Mouse (Mus musculus) liver, embryonic 11.5 days (tissue): ENCODE results near the gene Iqch. TPM values are rescaled to one million over a fixed set of nuclear protein-coding genes. Genes with fewer than 3 reads are reported as not detected.

ENCODE experiments used
- ATAC-seq: fragments of 200-750 bp; cut with Nextera tagmentation; replicated peaks from 2 replicates; pipeline ENCODE4 v1.8.0; 2017; ENCODE audit warnings: moderate number of reproducible peaks, mild to moderate bottlenecking, moderate TSS enrichment, moderate library complexity; ENCODE audit not compliant: low FRiP score
- DNase-seq: peaks from one replicate; pipeline ENCODE4 v3.0.0-alpha.2; 2017; ENCODE audit warnings: low spot score
- H3K27ac ChIP-seq: fragments of 300-500 bp; sonication (generic); 2 replicates; pipeline ENCODE4 v1.5.1; 2014; ENCODE audit warnings: mild to moderate bottlenecking, low read depth, low read length, control low read depth
- H3K27me3 ChIP-seq: fragments of 300-500 bp; sonication (generic); replicated peaks from 2 replicates; pipeline ENCODE4 v1.6.1; 2014; ENCODE audit warnings: low read length, mixed read lengths; ENCODE audit not compliant: control insufficient read depth, insufficient read depth
- H3K36me3 ChIP-seq: fragments of 300-500 bp; sonication (generic); 2 replicates; pipeline ENCODE4 v1.6.1; 2014; ENCODE audit warnings: mild to moderate bottlenecking, low read length, moderate library complexity, mixed read lengths; ENCODE audit not compliant: control insufficient read depth, insufficient read depth
- H3K4me1 ChIP-seq: fragments of 300-500 bp; sonication (generic); replicated peaks from 2 replicates; pipeline ENCODE4 v1.6.1; 2014; ENCODE audit warnings: low read length, mixed read lengths; ENCODE audit not compliant: control insufficient read depth, insufficient read depth
- H3K4me2 ChIP-seq: fragments of 300-500 bp; sonication (generic); 2 replicates; pipeline ENCODE4 v1.6.1; 2014; ENCODE audit warnings: mild to moderate bottlenecking, control low read depth, moderate library complexity
- H3K4me3 ChIP-seq: fragments of 300-500 bp; sonication (generic); 2 replicates; pipeline ENCODE4 v1.5.1; 2014; ENCODE audit warnings: low read depth, low read length, control low read depth
- H3K9ac ChIP-seq: fragments of 300-500 bp; sonication (generic); 2 replicates; pipeline ENCODE4 v1.6.1; 2014; ENCODE audit warnings: low read depth, low read length, control low read depth
- H3K9me3 ChIP-seq: fragments of 300-500 bp; sonication (generic); 2 replicates; pipeline ENCODE4 v1.6.1; 2016; ENCODE audit warnings: low read length, inconsistent platforms, mixed read lengths; ENCODE audit not compliant: control insufficient read depth
- WGBS: fragments of 180-500 bp; shearing (Covaris S2); extraction: QIAGEN DNeasy Blood & Tissue Kit; methylation state at CpG from one replicate; pipeline ENCODE4 v1.1.7; 2014; 5-methylcytosine and 5-hydroxymethylcytosine counted together
- polyA plus RNA-seq: library from polyadenylated mRNA; unstranded; fragments of >200 nt; fragmentation: Nextera tagmentation; extraction: Ambion mirVana; gene quantifications from 2 replicates; pipeline ENCODE4 v1.2.1, GENCODE M21; 2014

Iqch gene
- polyA plus RNA-seq, 1 experiment from 2014 or later: 0.05 TPM

DNA sequence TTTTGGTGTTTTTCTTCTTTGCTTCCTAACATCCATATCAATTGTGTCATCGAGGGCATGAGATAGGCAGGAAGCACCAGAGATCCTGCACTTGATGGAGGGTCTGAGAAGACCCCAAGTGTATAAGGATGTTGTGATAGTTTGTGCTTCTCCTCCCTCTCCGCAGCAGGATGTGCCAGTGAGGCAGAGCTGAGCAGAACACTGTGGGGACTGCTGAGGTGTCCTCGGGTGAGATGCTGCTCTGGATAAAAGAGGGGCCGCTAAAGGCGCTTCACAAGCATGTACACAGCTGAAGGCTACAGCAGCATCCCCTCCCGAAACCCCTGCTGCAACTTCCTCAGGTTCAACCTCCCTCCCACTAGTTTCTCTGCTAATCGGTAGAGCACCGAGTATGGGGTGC lies 95.2 kb downstream of the Iqch start:
- no peak for ATAC-seq
- no peak overlapping the region for H3K4me2 ChIP-seq
- no peaks in the 10 kb centered on the region for H3K27me3 ChIP-seq
- H3K9me3 ChIP-seq: no peaks in the 10 kb centered on the region
- no peak overlapping the region for H3K9ac ChIP-seq
- no peaks in the 10 kb centered on the region for H3K4me1 ChIP-seq
- no peak for DNase-seq
- H3K36me3 ChIP-seq: no peaks in the 10 kb centered on the region
- H3K4me3 ChIP-seq: no peak overlapping the region
- 61% methylated on average over 8 of the region's 8 CpGs for WGBS
- H3K27ac ChIP-seq: no peak overlapping the region

DNA sequence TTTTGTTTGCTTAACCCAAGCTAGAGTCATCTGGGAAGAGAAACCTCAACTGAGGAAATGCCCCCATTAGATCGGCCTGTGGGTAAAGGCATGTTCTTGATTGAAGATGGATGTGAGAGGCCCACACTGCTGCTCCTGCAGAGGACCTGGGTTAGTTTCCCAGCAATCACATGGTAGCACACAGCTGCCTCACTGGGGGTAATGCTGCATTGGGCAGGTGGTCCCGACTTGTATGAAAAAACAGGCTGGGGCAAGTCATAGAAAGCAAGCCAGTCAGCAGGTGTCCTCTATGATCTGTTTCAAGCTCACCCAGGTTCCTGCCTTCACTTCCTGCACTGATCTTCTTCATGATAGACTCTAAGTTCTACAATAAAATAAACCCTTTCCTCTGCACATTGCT lies 98.4 kb downstream of the Iqch start:
- Histone ChIP-seq H3K9ac (no peak overlapping the region), H3K36me3 (no peaks in the 10 kb centered on the region), H3K4me2 (no peak overlapping the region), H3K27me3 (no peaks in the 10 kb centered on the region), H3K4me3 (no peak overlapping the region), H3K4me1 (no peaks in the 10 kb centered on the region), H3K9me3 (no peaks in the 10 kb centered on the region), H3K27ac (no peak overlapping the region)
- 60% methylated on average over 2 of the region's 2 CpGs for WGBS
- no peak for ATAC-seq
- DNase-seq: no peak

DNA sequence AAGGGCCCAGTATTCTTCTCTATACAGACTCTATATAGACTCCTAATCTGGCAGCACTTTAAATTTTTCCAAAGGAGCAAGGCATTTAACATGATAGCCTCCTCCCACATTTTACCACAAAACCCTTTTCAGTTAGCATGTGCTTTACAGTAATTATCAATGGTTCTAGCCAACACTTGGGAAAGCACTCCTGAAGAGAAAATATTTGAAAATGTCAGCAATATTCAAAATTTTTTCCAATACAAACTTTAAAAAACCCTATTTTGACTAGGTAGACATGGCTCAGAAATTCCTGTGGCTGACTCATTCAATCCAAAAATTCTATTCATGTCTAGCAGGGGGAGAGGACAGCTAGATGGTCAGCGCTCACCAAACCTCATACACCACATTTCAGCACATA lies 100.8 kb downstream of the Iqch start:
- H3K27ac ChIP-seq: no peak overlapping the region
- H3K27me3 ChIP-seq: no peaks in the 10 kb centered on the region
- WGBS: 71% methylated on average over 1 of the region's 1 CpGs
- no peaks in the 10 kb centered on the region for H3K9me3 ChIP-seq
- H3K36me3 ChIP-seq: no peaks in the 10 kb centered on the region
- no peak for ATAC-seq
- no peaks in the 10 kb centered on the region for H3K4me1 ChIP-seq
- no peak overlapping the region for H3K9ac ChIP-seq
- DNase-seq: no peak
- no peak overlapping the region for H3K4me2 ChIP-seq
- no peak overlapping the region for H3K4me3 ChIP-seq

DNA sequence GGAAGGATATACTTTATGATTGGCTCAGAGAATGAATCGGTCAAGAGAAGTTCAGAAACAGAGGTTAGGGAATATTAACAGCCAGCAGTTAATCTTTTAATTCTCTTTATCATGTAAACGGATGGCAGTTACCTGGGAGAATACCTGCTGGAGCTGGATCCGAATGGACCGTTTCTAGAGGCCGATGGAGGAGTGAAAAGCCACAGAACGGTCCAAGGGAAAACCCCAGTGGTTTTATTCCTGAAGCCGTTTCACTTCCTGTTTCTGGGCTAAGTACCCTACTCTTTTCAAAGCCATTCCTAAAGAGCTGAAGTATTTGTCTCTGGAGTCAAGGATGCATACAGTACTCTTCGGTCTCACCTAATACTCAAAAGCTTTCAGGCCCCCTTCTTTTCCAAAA lies 102.4 kb downstream of the Iqch start:
- Histone ChIP-seq H3K27me3 (no peaks in the 10 kb centered on the region), H3K4me3 (no peak overlapping the region), H3K27ac (no peak overlapping the region), H3K4me2 (no peak overlapping the region), H3K9me3 (no peaks in the 10 kb centered on the region), H3K36me3 (no peaks in the 10 kb centered on the region), H3K9ac (no peak overlapping the region), H3K4me1 (peaks cover 7% of the 10 kb centered on the region)
- DNase-seq: no peak
- WGBS: 72% methylated on average over 8 of the region's 8 CpGs
- no peak for ATAC-seq

DNA sequence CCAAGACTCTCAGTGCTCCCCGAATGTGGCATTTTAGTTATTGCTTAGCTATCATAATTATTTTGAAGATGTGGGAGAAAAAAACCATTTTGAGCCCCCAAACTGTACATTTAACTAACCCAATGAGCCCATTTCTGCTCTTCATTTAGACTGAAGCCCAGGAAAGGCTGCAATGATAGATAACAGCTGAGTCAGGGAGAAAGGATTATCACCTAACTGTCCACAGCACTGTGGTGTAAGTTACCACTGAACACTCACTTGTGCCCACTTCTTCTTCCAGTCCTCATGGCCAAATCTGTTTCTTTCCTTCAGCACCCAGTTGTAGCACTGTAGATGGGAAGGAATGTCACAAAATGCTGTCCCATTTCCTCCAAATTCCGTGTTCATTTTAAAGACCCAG lies 106.5 kb downstream of the Iqch start:
- peaks cover 11% of the 10 kb centered on the region for H3K4me1 ChIP-seq
- H3K4me2 ChIP-seq: no peak overlapping the region
- WGBS: 54% methylated on average over 2 of the region's 2 CpGs
- H3K36me3 ChIP-seq: no peaks in the 10 kb centered on the region
- no peak overlapping the region for H3K27ac ChIP-seq
- H3K27me3 ChIP-seq: no peaks in the 10 kb centered on the region
- DNase-seq (no peak), ATAC-seq (no peak)
- no peaks in the 10 kb centered on the region for H3K9me3 ChIP-seq
- no peak overlapping the region for H3K4me3 ChIP-seq
- no peak overlapping the region for H3K9ac ChIP-seq

DNA sequence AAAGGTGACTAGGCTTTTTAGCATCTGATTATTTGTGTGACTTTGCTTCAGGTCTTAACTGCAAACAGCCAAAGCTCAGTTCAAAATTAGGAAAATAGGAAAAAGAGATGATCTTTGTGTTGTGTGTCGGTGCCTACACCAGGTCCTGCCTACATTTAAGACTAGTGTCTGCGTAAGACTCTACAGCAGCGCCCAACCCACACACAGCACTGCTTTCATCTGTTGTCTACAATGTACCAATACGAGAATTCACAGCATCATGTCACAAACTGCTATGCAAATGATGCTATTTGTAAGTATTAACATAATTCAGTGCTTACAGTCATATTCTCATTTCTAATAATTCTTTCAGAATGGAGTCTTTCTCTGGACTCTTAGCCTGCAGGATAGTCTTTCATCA lies 108.5 kb downstream of the Iqch start:
- H3K4me3 ChIP-seq: no peak overlapping the region
- no peak overlapping the region for H3K9ac ChIP-seq
- DNase-seq (no peak), ATAC-seq (no peak)
- H3K36me3 ChIP-seq: no peaks in the 10 kb centered on the region
- peaks cover 11% of the 10 kb centered on the region for H3K4me1 ChIP-seq
- H3K4me2 ChIP-seq: no peak overlapping the region
- WGBS: 87% methylated on average over 4 of the region's 4 CpGs
- no peaks in the 10 kb centered on the region for H3K9me3 ChIP-seq
- no peak overlapping the region for H3K27ac ChIP-seq
- no peaks in the 10 kb centered on the region for H3K27me3 ChIP-seq

DNA sequence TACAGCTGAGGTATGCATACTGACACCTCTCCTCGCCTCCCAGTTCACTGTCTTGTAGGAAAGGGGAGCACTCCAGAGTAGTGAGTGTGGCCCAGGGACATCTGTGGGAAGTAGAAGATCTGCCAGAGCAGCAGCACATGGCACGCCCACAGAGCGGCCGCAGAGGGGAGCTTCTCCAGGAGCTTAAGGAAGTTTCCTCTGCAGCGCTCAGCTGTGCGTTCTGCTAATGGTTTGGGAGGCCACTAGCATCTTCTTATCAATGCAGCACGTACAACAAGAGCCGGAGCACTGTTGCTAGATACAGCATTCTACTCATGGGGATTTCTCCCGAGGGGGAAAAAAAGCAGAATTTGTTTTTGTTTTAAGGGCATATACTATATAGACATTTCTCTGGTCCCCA lies 110.0 kb downstream of the Iqch start:
- Histone ChIP-seq H3K27me3 (no peaks in the 10 kb centered on the region), H3K4me2 (peak overlapping the region; percentile 46), H3K27ac (no peak overlapping the region), H3K4me3 (no peak overlapping the region), H3K4me1 (peaks cover 11% of the 10 kb centered on the region), H3K9me3 (no peaks in the 10 kb centered on the region), H3K36me3 (no peaks in the 10 kb centered on the region), H3K9ac (no peak overlapping the region)
- ATAC-seq: peak; percentile 70
- 15% methylated on average over 9 of the region's 9 CpGs for WGBS
- DNase-seq: peak; percentile 36

DNA sequence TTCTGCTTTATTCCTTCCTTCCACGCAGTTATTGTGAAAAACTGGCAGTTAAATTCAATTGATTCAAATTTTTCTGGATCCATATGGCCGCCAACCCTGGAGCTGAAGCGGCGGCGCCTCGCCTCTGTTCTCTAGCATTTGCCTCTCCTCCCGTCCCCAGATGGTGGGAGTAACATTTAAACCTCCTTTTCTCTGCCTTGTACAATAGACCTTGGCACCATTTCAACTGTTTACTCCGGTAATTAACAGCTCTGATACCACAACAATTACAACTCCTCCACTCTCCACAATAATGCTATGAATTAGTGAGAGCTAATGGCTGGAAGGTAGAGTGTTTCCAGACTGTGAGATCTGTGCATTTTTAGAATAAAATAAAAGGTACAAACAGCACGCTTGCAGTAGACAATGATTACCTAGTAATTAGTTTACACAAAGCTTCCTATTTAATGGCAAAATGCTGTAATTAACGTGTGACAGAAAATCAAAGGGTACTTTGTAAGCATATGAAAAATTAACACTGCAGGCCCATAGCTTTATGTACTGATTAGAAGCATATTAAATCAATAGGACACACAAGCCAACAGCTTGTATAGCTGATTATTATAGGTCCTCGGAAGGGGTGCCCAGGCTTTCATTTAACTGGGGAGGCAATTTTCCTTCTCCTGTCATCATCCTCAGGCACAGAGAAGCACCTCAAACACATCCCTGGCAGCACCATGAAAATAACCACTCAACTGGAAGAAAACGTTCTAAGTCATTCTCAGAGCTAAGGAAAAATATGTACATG lies 111.6 kb downstream of the Iqch start:
- no peak overlapping the region for H3K9ac ChIP-seq
- no peak for DNase-seq
- peaks cover 10% of the 10 kb centered on the region for H3K4me1 ChIP-seq
- H3K36me3 ChIP-seq: no peaks in the 10 kb centered on the region
- no peak overlapping the region for H3K4me2 ChIP-seq
- H3K27ac ChIP-seq: no peak overlapping the region
- no peaks in the 10 kb centered on the region for H3K27me3 ChIP-seq
- 75% methylated on average over 12 of the region's 12 CpGs for WGBS
- no peaks in the 10 kb centered on the region for H3K9me3 ChIP-seq
- ATAC-seq: no peak
- no peak overlapping the region for H3K4me3 ChIP-seq

DNA sequence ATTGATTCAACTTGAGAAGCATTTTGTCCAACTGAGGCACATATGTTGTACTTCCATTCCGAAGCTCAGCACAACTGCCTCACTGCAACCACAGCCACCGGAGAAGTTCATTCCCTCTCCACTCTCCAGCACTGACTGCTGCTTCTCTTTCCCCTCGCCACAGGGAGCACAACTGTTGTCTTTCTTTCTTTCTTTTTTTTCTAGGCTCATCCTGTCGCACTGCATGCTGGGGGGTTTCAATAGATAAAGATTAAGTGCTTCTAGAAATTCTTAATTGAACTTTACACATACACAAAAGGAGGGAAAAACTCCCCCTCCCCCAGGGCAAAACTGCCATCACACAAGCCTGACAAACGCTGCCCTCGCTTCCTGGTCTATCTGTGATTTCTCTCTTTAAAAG lies 113.1 kb downstream of the Iqch start:
- H3K27me3 ChIP-seq: no peaks in the 10 kb centered on the region; the same call in 1 of the 2 replicates
- H3K4me2 ChIP-seq: no peak overlapping the region
- WGBS: 65% methylated on average over 6 of the region's 6 CpGs
- H3K27ac ChIP-seq: no peak overlapping the region
- no peak overlapping the region for H3K4me3 ChIP-seq
- H3K9ac ChIP-seq: no peak overlapping the region
- no peak for ATAC-seq
- no peak for DNase-seq
- no peaks in the 10 kb centered on the region for H3K9me3 ChIP-seq
- H3K4me1 ChIP-seq: peaks cover 3% of the 10 kb centered on the region
- no peaks in the 10 kb centered on the region for H3K36me3 ChIP-seq
